Mouse (Mus musculus) Muller cell, postnatal 12 days (primary cell): Measurements from ENCODE around the gene Sorl1.
A peak's percentile ranks its signal among the peaks of the same experiment; 100 is the strongest.

Experiments
- DNase-seq: peaks from one replicate; pipeline ENCODE4 v3.0.0-alpha.2; 2015; ENCODE audit errors: inconsistent ontology term

Gene Sorl1

GRCm38 (mm10) chr9:42054339-42055272 lies 69.5 kb downstream of the Sorl1 start:
- DNase-seq, result no peak

- DNase-seq, result no peak
Observed at GRCm38 (mm10) chr9:42053591-42054190, 70.4 kb downstream of the Sorl1 start.

GRCm38 (mm10) chr9:42052713-42053356 lies 71.3 kb downstream of the Sorl1 start:
- no peak for DNase-seq

- DNase-seq, result no peak
Observed at GRCm38 (mm10) chr9:42048542-42048941, 75.6 kb downstream of the Sorl1 start.

GRCm38 (mm10) chr9:42047786-42048185 lies 76.3 kb downstream of the Sorl1 start:
- DNase-seq, result peak; percentile 63

GRCm38 (mm10) chr9:42046248-42046647 lies 77.8 kb downstream of the Sorl1 start:
- no peak for DNase-seq

GRCm38 (mm10) chr9:42044651-42045050 lies 79.4 kb downstream of the Sorl1 start:
- no peak for DNase-seq

GRCm38 (mm10) chr9:42043934-42044333 lies 80.2 kb downstream of the Sorl1 start:
- no peak for DNase-seq

GRCm38 (mm10) chr9:42039000-42039992 lies 84.8 kb downstream of the Sorl1 start:
- DNase-seq, result peak; percentile 69

GRCm38 (mm10) chr9:42036885-42037284 lies 87.2 kb downstream of the Sorl1 start:
- no peak for DNase-seq

- DNase-seq, result no peak
Observed at GRCm38 (mm10) chr9:42035995-42036394, 88.1 kb downstream of the Sorl1 start.

GRCm38 (mm10) chr9:42035213-42035765 lies 88.8 kb downstream of the Sorl1 start:
- no peak for DNase-seq

GRCm38 (mm10) chr9:42034116-42034520 lies 90.0 kb downstream of the Sorl1 start:
- no peak for DNase-seq

GRCm38 (mm10) chr9:42033291-42034115 lies 90.6 kb downstream of the Sorl1 start:
- no peak for DNase-seq

- peak; percentile 45 for DNase-seq
Observed at GRCm38 (mm10) chr9:42032419-42032818, 91.7 kb downstream of the Sorl1 start.

- DNase-seq, result no peak
Observed at GRCm38 (mm10) chr9:42028807-42029206, 95.3 kb downstream of the Sorl1 start.

- DNase-seq, result no peak
Observed at GRCm38 (mm10) chr9:42024257-42024656, 99.8 kb downstream of the Sorl1 start.

- no peak for DNase-seq
Observed at GRCm38 (mm10) chr9:42023383-42023782, 100.7 kb downstream of the Sorl1 start.

GRCm38 (mm10) chr9:42022318-42022717 lies 101.8 kb downstream of the Sorl1 start:
- DNase-seq, result no peak
